Mouse (Mus musculus): ENCODE results near the gene Apobec2. TPM values are rescaled to one million over a fixed set of nuclear protein-coding genes. Genes with fewer than 3 reads are reported as not detected.

Gene Apobec2
- total RNA-seq, 2 experiments from 2014 or later: 0.20 TPM; not detected in 1

- no peak for DNase-seq (ENCODE audit: extremely low spot score in 1 of 2, low spot score in 1 of 2)
These were observed 22.4 kb downstream of the Apobec2 start for GRCm38 (mm10) chr17:48410299-48410785.

GRCm38 (mm10) chr17:48409380-48410298, 23.1 kb downstream of the Apobec2 start, which contains the start of the genes Nfya and Oard1:
Nfya (minus strand) TSS chr17:48409906.
Oard1 (plus strand) TSS chr17:48410014.
- DNase-seq (ENCODE audit: extremely low spot score in 1 of 2, low spot score in 1 of 2): peak; percentile 96 to 99

- peak; percentile 41 to 57 for DNase-seq (ENCODE audit: extremely low spot score in 1 of 2, low spot score in 1 of 2)
These were observed 24.0 kb downstream of the Apobec2 start for GRCm38 (mm10) chr17:48408526-48409291.

GRCm38 (mm10) chr17:48407910-48408525, 24.7 kb downstream of the Apobec2 start:
- DNase-seq (ENCODE audit: extremely low spot score in 1 of 2, low spot score in 1 of 2): no peak

GRCm38 (mm10) chr17:48407154-48407553, 25.6 kb downstream of the Apobec2 start:
- no peak for DNase-seq (ENCODE audit: extremely low spot score in 1 of 2, low spot score in 1 of 2)

- no peak for DNase-seq (ENCODE audit: extremely low spot score in 1 of 2, low spot score in 1 of 2)
These were observed 28.0 kb downstream of the Apobec2 start for GRCm38 (mm10) chr17:48404706-48405105.

- no peak for DNase-seq (ENCODE audit: extremely low spot score in 1 of 2, low spot score in 1 of 2)
These were observed 28.9 kb downstream of the Apobec2 start for GRCm38 (mm10) chr17:48403848-48404247.

GRCm38 (mm10) chr17:48402751-48403150, 30.0 kb downstream of the Apobec2 start:
- no peak for DNase-seq (ENCODE audit: extremely low spot score in 1 of 2, low spot score in 1 of 2)

GRCm38 (mm10) chr17:48401710-48402109, 31.0 kb downstream of the Apobec2 start:
- no peak for DNase-seq (ENCODE audit: extremely low spot score in 1 of 2, low spot score in 1 of 2)

- DNase-seq (ENCODE audit: extremely low spot score in 1 of 2, low spot score in 1 of 2): no peak
These were observed 40.1 kb downstream of the Apobec2 start for GRCm38 (mm10) chr17:48392616-48393015.

GRCm38 (mm10) chr17:48391446-48391845, 41.3 kb downstream of the Apobec2 start:
- no peak for DNase-seq (ENCODE audit: extremely low spot score in 1 of 2, low spot score in 1 of 2)

- DNase-seq (ENCODE audit: extremely low spot score in 1 of 2, low spot score in 1 of 2): no peak
These were observed 43.3 kb downstream of the Apobec2 start for GRCm38 (mm10) chr17:48389442-48389841.

- DNase-seq (ENCODE audit: extremely low spot score in 1 of 2, low spot score in 1 of 2): no peak
These were observed 44.1 kb downstream of the Apobec2 start for GRCm38 (mm10) chr17:48388666-48389065.

- DNase-seq (ENCODE audit: extremely low spot score in 1 of 2, low spot score in 1 of 2): no peak
These were observed 46.8 kb downstream of the Apobec2 start for GRCm38 (mm10) chr17:48385786-48386461.

GRCm38 (mm10) chr17:48379050-48379449, 53.7 kb downstream of the Apobec2 start:
- DNase-seq (ENCODE audit: extremely low spot score in 1 of 2, low spot score in 1 of 2): no peak

GRCm38 (mm10) chr17:48376102-48376501, 56.6 kb downstream of the Apobec2 start:
- no peak for DNase-seq (ENCODE audit: extremely low spot score in 1 of 2, low spot score in 1 of 2)

- DNase-seq (ENCODE audit: extremely low spot score in 1 of 2, low spot score in 1 of 2): no peak
These were observed 59.7 kb downstream of the Apobec2 start for GRCm38 (mm10) chr17:48372987-48373386.

GRCm38 (mm10) chr17:48371621-48372020, 61.1 kb downstream of the Apobec2 start:
- DNase-seq (ENCODE audit: extremely low spot score in 1 of 2, low spot score in 1 of 2): no peak
